Mouse (Mus musculus): Measurements from ENCODE around the gene Alg14.

DNA sequence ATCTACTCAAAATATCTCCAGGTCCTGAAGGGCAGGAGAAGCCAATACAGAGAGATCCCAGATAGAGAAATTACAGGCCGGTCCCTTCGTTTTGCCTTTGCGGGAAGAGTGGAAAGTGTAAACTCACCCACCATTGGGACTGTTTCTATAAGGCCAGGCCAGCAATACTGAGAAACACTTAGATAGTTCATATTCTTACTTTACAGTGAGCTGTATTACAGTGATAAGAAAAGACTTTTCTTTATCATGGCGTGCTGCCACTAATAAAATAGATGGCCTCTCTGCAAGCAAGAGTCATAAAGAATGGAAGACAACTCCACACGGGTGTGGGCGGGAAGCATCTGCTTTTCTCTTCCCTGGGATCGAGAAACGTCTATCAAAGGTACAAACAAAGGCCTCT, 97.8 kb downstream of the Alg14 start:
- TF ChIP-seq GATA1 (IDR thresholded peaks at IDR 0.05; ENCODE audit: low read length) (no peak), TAL1 (IDR thresholded peaks at IDR 0.05; ENCODE audit: low read length) (no peak)

Data from erythroblast, embryonic 14.5 days (primary cell).